12 mouse cellular contexts compared by ENCODE assay signal in genomic region chr13:108601021-108601420, GRCm38 (mm10).
A peak's percentile ranks its signal among the peaks of the same experiment; 100 is the strongest.
DNase-seq lines count a peak whose midpoint lies in the region; ATAC-seq and TF ChIP-seq lines count a peak whose summit lies in the region.
"Had no signal": no experiment of that assay in that cellular context is flagged by ENCODE, and none has a peak within 500 bp of the region (broad histone marks: within the 10 kb centered on the region; RNA-seq: fewer than 3 reads in every experiment).

No protein-coding gene starts in this region.

- no peak overlapping the region for H3K9ac ChIP-seq in hindbrain, postnatal 0 days (replicated peaks; ENCODE audit: low read length)
- H3K9ac ChIP-seq in hindbrain, embryonic 16.5 days (ENCODE audit: low read depth, low read length), result no peak overlapping the region
- H3K9ac ChIP-seq in lung, postnatal 0 days (replicated peaks; ENCODE audit: low read depth), result no peak overlapping the region
- H3K9ac ChIP-seq: kidney, embryonic 15.5 days; liver, embryonic 14.5 days; midbrain, embryonic 12.5 days had no signal

- no peak overlapping the region for H3K27ac ChIP-seq in hindbrain, postnatal 0 days
- H3K27ac ChIP-seq in hindbrain, embryonic 16.5 days (ENCODE audit: low read depth, low read length), result no peak overlapping the region
- no peak overlapping the region for H3K27ac ChIP-seq in lung, postnatal 0 days (ENCODE audit: low read length)
- H3K27ac ChIP-seq: kidney, embryonic 15.5 days; liver, embryonic 14.5 days; midbrain, embryonic 12.5 days had no signal

- WGBS in hindbrain, postnatal 0 days, result 84% methylated on average over 2 of the region's 2 CpGs
- 90% methylated on average over 2 of the region's 2 CpGs for WGBS in hindbrain, embryonic 16.5 days
- WGBS in lung, postnatal 0 days, result 78% methylated on average over 2 of the region's 2 CpGs

- TF ChIP-seq POLR2A in brain, embryonic 14.5 days (IDR thresholded peaks at IDR 0.05; ENCODE audit: borderline replicate concordance, extremely low read depth, insufficient read depth, insufficient read length, poor library complexity, severe bottlenecking), result no peak

- no peaks in the 10 kb centered on the region for H3K36me3 ChIP-seq in hindbrain, postnatal 0 days (ENCODE audit: insufficient read depth, low read length)
- H3K36me3 ChIP-seq in hindbrain, embryonic 16.5 days (ENCODE audit: control insufficient read depth, insufficient read depth, low read length), result no peaks in the 10 kb centered on the region
- no peaks in the 10 kb centered on the region for H3K36me3 ChIP-seq in lung, postnatal 0 days (ENCODE audit: insufficient read depth, low read length)
- H3K36me3 ChIP-seq: kidney, embryonic 15.5 days; midbrain, embryonic 12.5 days had no signal

- no peak overlapping the region for H3K4me3 ChIP-seq in hindbrain, postnatal 0 days (ENCODE audit: low read length)
- no peak overlapping the region for H3K4me3 ChIP-seq in hindbrain, embryonic 16.5 days (ENCODE audit: low read length)
- no peak overlapping the region for H3K4me3 ChIP-seq in lung, postnatal 0 days (ENCODE audit: low read depth, low read length)
- H3K4me3 ChIP-seq: kidney, embryonic 15.5 days; midbrain, embryonic 12.5 days; myocyte had no signal

- intact Hi-C loops in gastrocnemius, postnatal 36 days (cut with DNase I), result no loop called here

- DNase-seq in hindbrain, postnatal 0 days (ENCODE audit: low spot score), result peak; percentile 42
- peak; percentile 4 for DNase-seq in lung, postnatal 36 days
- DNase-seq in lung, postnatal 0 days (ENCODE audit: low spot score), result no peak
- DNase-seq in brain, embryonic 14.5 days (ENCODE audit: low read depth), result peak; percentile 35
- DNase-seq in thymus, postnatal 4 days, result no peak
- DNase-seq in gastrocnemius, postnatal 36 days, result no peak
- DNase-seq: thymus, adult 2 months had no signal

- no peaks in the 10 kb centered on the region for H3K9me3 ChIP-seq in hindbrain, postnatal 0 days (ENCODE audit: low read length)
- no peaks in the 10 kb centered on the region for H3K9me3 ChIP-seq in hindbrain, embryonic 16.5 days (ENCODE audit: control insufficient read depth, low read length)
- H3K9me3 ChIP-seq in lung, postnatal 0 days (ENCODE audit: low read length), result no peaks in the 10 kb centered on the region
- H3K9me3 ChIP-seq: kidney, embryonic 15.5 days; midbrain, embryonic 12.5 days had no signal

- H3K4me1 ChIP-seq in hindbrain, postnatal 0 days (ENCODE audit: insufficient read depth, low read length), result no peaks in the 10 kb centered on the region; the same call in 1 of the 2 replicates
- H3K4me1 ChIP-seq in hindbrain, embryonic 16.5 days (ENCODE audit: control insufficient read depth, insufficient read depth, low read depth, low read length), result no peaks in the 10 kb centered on the region
- no peaks in the 10 kb centered on the region for H3K4me1 ChIP-seq in lung, postnatal 0 days (ENCODE audit: insufficient read depth, low read depth, low read length)
- H3K4me1 ChIP-seq: kidney, embryonic 15.5 days; midbrain, embryonic 12.5 days had no signal

- no peaks in the 10 kb centered on the region for H3K27me3 ChIP-seq in hindbrain, postnatal 0 days (ENCODE audit: insufficient read depth, low read length)
- H3K27me3 ChIP-seq in hindbrain, embryonic 16.5 days (replicated peaks; ENCODE audit: control insufficient read depth, insufficient read depth, low read length), result no peaks in the 10 kb centered on the region
- H3K27me3 ChIP-seq in lung, postnatal 0 days (replicated peaks; ENCODE audit: insufficient read depth, low read length), result no peaks in the 10 kb centered on the region
- H3K27me3 ChIP-seq: kidney, embryonic 15.5 days; midbrain, embryonic 12.5 days had no signal

- no peak for TF ChIP-seq CTCF in hindbrain, postnatal 0 days (IDR thresholded peaks at IDR 0.05; ENCODE audit: low read depth)
- TF ChIP-seq CTCF in lung, postnatal 0 days (IDR thresholded peaks at IDR 0.05), result no peak
- no peak for TF ChIP-seq CTCF in brain, embryonic 14.5 days (IDR thresholded peaks at IDR 0.05; ENCODE audit: borderline replicate concordance, extremely low read depth, insufficient read depth, insufficient read length)

- no peak for ATAC-seq in hindbrain, postnatal 0 days
- ATAC-seq in hindbrain, embryonic 16.5 days, result no peak
- ATAC-seq in lung, postnatal 0 days, result no peak

- TF ChIP-seq EP300 in lung, postnatal 0 days (IDR thresholded peaks at IDR 0.05), result no peak

- H3K4me2 ChIP-seq in hindbrain, postnatal 0 days (ENCODE audit: low read depth, low read length), result no peak overlapping the region
- H3K4me2 ChIP-seq in hindbrain, embryonic 16.5 days (ENCODE audit: low read length), result no peak overlapping the region
- H3K4me2 ChIP-seq in lung, postnatal 0 days (replicated peaks; ENCODE audit: low read depth, low read length), result no peak overlapping the region
- H3K4me2 ChIP-seq: kidney, embryonic 15.5 days; midbrain, embryonic 12.5 days had no signal

Comparison
In these comparisons a context has a peak if more than half of its experiments do, and no peak if none do; other contexts are left out.
1. DNase-seq: peak in hindbrain, postnatal 0 days (single experiment), lung, postnatal 36 days (single experiment) and brain, embryonic 14.5 days (single experiment); none in lung, postnatal 0 days (single experiment), thymus, postnatal 4 days (single experiment) and gastrocnemius, postnatal 36 days (0 of 2).